Mouse (Mus musculus) embryonic fibroblast, embryonic 13.5 days (primary cell): ENCODE results near the gene Tmem59l. TPM values are rescaled to one million over a fixed set of nuclear protein-coding genes. Genes with fewer than 3 reads are reported as not detected.

ENCODE experiments used
- H3K27ac ChIP-seq: 2 replicates; pipeline ENCODE4 v1.5.1; 2012; ENCODE audit warnings: low read length, control low read depth, inconsistent platforms; ENCODE audit not compliant: insufficient read depth
- H3K4me1 ChIP-seq: 2 replicates; pipeline ENCODE4 v1.6.1; 2011; ENCODE audit warnings: low read length; ENCODE audit not compliant: control insufficient read depth, insufficient read depth
- H3K4me3 ChIP-seq: 2 replicates; pipeline ENCODE4 v1.5.1; 2011; ENCODE audit warnings: mild to moderate bottlenecking, control low read depth, low read length; ENCODE audit not compliant: insufficient read depth
- CTCF ChIP-seq: IDR thresholded peaks from 2 replicates; pipeline ENCODE4 v1.5.1; 2011; ENCODE audit warnings: mild to moderate bottlenecking, control low read depth, low read length, moderate library complexity, borderline replicate concordance; ENCODE audit not compliant: insufficient read depth
- POLR2A ChIP-seq: IDR thresholded peaks from 2 replicates; pipeline ENCODE4 v1.6.1; 2011; ENCODE audit warnings: low read depth, mild to moderate bottlenecking, control low read depth, low read length, moderate library complexity
- polyA plus RNA-seq: library from polyadenylated mRNA; stranded (reverse); fragments of >200 nt; gene quantifications from 2 replicates; pipeline ENCODE4 v1.2.4, GENCODE M21; 2011; ENCODE audit warnings: low read depth; ENCODE audit not compliant: missing spikeins, insufficient read length

The Tmem59l gene
- polyA plus RNA-seq, 1 experiment = 0.58 TPM

DNA sequence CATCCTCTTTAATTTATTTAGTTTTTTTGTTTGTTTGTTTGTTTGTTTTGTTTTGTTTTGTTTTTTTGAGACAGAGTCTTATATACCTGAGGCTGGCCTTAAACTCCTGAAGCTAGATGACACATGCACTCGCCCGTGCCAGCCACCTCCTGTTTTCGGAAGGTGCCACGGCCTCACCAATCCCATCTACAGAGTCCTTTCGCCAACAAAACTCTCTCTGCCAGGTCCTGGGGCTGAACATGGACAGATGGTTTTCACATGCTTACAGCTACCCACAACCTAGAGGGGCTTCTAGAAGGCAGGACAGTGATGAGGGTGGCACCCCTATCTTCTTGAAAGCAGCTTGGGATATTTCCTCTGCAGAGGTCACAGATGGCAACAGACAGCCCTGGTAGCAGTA, 52.0 kb downstream of the Tmem59l start:
- no peak overlapping the region for H3K4me3 ChIP-seq
- no peaks in the 10 kb centered on the region for H3K4me1 ChIP-seq
- TF ChIP-seq POLR2A (no peak), CTCF (no peak)
- H3K27ac ChIP-seq = no peak overlapping the region

Other genes starting within 250 kb of the Tmem59l start
- 42.2 and 54.0 TPM in 2 replicates for gene Homer3, start 204.5 kb downstream of the Tmem59l start, polyA plus RNA-seq
- 24.8 and 31.6 TPM in 2 replicates for gene Ddx49, start 184.9 kb downstream of the Tmem59l start, polyA plus RNA-seq
- gene Cope, start 184.8 kb downstream of the Tmem59l start, polyA plus RNA-seq = 129 and 132 TPM in 2 replicates
- gene Cers1, start 171.6 kb downstream of the Tmem59l start, polyA plus RNA-seq = 2.6 and 3.2 TPM in 2 replicates
- gene Gdf1, start 157.5 kb downstream of the Tmem59l start, polyA plus RNA-seq = not detected in 2 replicates
- gene Upf1, start 134.1 kb downstream of the Tmem59l start, polyA plus RNA-seq = 25.6 and 25.8 TPM in 2 replicates
- gene Comp, start 113.8 kb downstream of the Tmem59l start, polyA plus RNA-seq = 1.6 and 1.9 TPM in 2 replicates
- gene Crtc1, start 47.8 kb downstream of the Tmem59l start, polyA plus RNA-seq = 13.7 and 15.6 TPM in 2 replicates
- gene Klhl26, start 10.4 kb downstream of the Tmem59l start, polyA plus RNA-seq = 21.4 and 31.7 TPM in 2 replicates
- 215 and 351 TPM in 2 replicates for gene Crlf1, start 5.8 kb upstream of the Tmem59l start, polyA plus RNA-seq
- 29.9 and 46.6 TPM in 2 replicates for gene Rex1bd, start 19.4 kb upstream of the Tmem59l start, polyA plus RNA-seq
- 547 and 589 TPM in 2 replicates for gene Uba52, start 23.4 kb upstream of the Tmem59l start, polyA plus RNA-seq
- 105 and 110 TPM in 2 replicates for gene Fkbp8, start 40.4 kb upstream of the Tmem59l start, polyA plus RNA-seq
- 35.5 and 37.0 TPM in 2 replicates for gene Kxd1, start 40.6 kb upstream of the Tmem59l start, polyA plus RNA-seq
- 16.1 and 20.4 TPM in 2 replicates for gene Ell, start 52.1 kb upstream of the Tmem59l start, polyA plus RNA-seq
- gene Isyna1, start 107.0 kb upstream of the Tmem59l start, polyA plus RNA-seq = 17.9 and 18.6 TPM in 2 replicates
- gene Ssbp4, start 121.5 kb upstream of the Tmem59l start, polyA plus RNA-seq = 44.7 and 50.7 TPM in 2 replicates
- gene Lrrc25, start 128.8 kb upstream of the Tmem59l start, polyA plus RNA-seq = 0.46 TPM in 1 of 2 replicates, not detected in the other
- 3.1 and 4.2 TPM in 2 replicates for gene Gdf15, start 145.1 kb upstream of the Tmem59l start, polyA plus RNA-seq
- 53.7 and 54.3 TPM in 2 replicates for gene Pgpep1, start 173.0 kb upstream of the Tmem59l start, polyA plus RNA-seq
- gene Lsm4, start 185.9 kb upstream of the Tmem59l start, polyA plus RNA-seq = 54.9 and 60.2 TPM in 2 replicates
- gene Jund, start 211.6 kb upstream of the Tmem59l start, polyA plus RNA-seq = 82.2 and 90.6 TPM in 2 replicates
- not detected in 2 replicates for gene Iqcn, start 216.1 kb upstream of the Tmem59l start, polyA plus RNA-seq
- not detected in 2 replicates for gene Gm3336, start 231.2 kb upstream of the Tmem59l start, polyA plus RNA-seq
- not detected in 2 replicates for gene Pde4c, start 236.4 kb upstream of the Tmem59l start, polyA plus RNA-seq